16 mouse cellular contexts compared by ENCODE assay signal in the genomic region with DNA sequence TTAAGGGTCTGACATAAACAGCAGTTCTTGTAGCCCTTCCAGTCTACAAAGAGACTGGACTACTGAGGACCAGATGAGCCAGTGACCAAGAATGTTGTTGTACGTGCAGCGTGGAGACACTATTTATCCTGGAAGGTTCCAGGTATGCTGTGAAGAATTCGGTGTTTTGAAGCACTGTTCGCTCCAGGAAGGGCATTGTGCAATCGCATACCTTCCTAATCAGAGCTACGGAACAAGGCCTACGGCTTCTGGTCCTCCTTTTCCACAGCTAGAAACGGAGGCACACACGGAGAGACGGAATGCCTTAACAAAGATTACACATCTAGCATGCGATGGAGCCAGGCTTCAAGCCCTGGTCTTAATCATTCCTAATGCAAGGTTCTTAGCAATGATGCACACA. TPM values are rescaled to one million over a fixed set of nuclear protein-coding genes. Genes with fewer than 3 reads are reported as not detected.
"Had no signal": no experiment of that assay in that cellular context is flagged by ENCODE, and none has a peak within 500 bp of the region (broad histone marks: within the 10 kb centered on the region; RNA-seq: fewer than 3 reads in every experiment).

No protein-coding gene starts in this region.

- H3K27me3 ChIP-seq: limb, embryonic 15.5 days; liver, embryonic 12.5 days; neural tube, embryonic 12.5 days; stomach, embryonic 15.5 days had no signal

- H3K36me3 ChIP-seq: limb, embryonic 15.5 days; liver, embryonic 12.5 days; midbrain, embryonic 10.5 days; neural tube, embryonic 12.5 days; stomach, embryonic 15.5 days had no signal

- H3K9me3 ChIP-seq: limb, embryonic 15.5 days; liver, embryonic 12.5 days; midbrain, embryonic 10.5 days; neural tube, embryonic 12.5 days; stomach, embryonic 15.5 days had no signal

- H3K4me1 ChIP-seq: liver, embryonic 12.5 days; neural tube, embryonic 12.5 days had no signal

- H3K9ac ChIP-seq: limb, embryonic 15.5 days; liver, embryonic 12.5 days; neural tube, embryonic 12.5 days; stomach, embryonic 15.5 days had no signal

- DNase-seq: kidney, adult 11 months; kidney, postnatal 10 days; kidney, postnatal 4 days; midbrain, embryonic 14.5 days; right cerebral cortex, postnatal 4 days; spleen, adult 18-20 months; thymus, postnatal 36 days had no signal

- H3K4me3 ChIP-seq: limb, embryonic 15.5 days; liver, embryonic 12.5 days; midbrain, embryonic 10.5 days; myocyte; neural tube, embryonic 12.5 days; stomach, embryonic 15.5 days had no signal

- H3K27ac ChIP-seq: hindbrain, postnatal 0 days; limb, embryonic 15.5 days; liver, embryonic 12.5 days; midbrain, embryonic 10.5 days; neural tube, embryonic 12.5 days; stomach, embryonic 15.5 days had no signal

- ATAC-seq: hindbrain, postnatal 0 days; liver, embryonic 12.5 days had no signal

- H3K4me2 ChIP-seq: limb, embryonic 15.5 days; liver, embryonic 12.5 days; neural tube, embryonic 12.5 days; stomach, embryonic 15.5 days had no signal

RNA-seq across cellular contexts. Expression of a gene that starts 2.1 kb away (rescaled TPM):
- total RNA-seq: hindbrain, postnatal 0 days; left cerebral cortex, adult 18-20 months had no signal
- polyA plus RNA-seq: limb, embryonic 11.5 days; midbrain, embryonic 10.5 days; midbrain, embryonic 14.5 days; myocyte; neural tube, embryonic 12.5 days had no signal
